Mouse (Mus musculus): ENCODE data around the gene Thop1.

DNA sequence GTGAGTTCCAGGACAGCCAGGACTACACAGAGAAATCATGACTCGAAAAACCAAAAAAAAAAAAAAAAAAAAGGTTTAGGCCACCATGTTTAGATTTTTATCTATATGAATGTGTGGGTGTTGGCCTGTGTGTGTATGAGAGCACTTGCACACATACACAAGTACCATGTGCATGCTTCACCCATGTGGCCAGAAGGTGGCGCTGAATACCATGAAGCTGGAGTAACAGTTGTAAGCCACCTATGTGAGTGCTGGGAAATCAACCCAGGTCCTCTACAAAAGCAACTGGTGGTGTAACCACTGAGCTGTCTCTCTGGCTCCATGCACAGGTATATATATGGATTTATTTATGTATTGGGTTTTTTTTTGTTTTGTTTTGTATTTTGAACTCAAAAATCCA lies 17.2 kb downstream of the Thop1 start:
- TF ChIP-seq CTCF (IDR thresholded peaks at IDR 0.05; ENCODE audit: low read depth) (peak; percentile 76), EP300 (IDR thresholded peaks at IDR 0.05; ENCODE audit: low read depth) (no peak)
